Mouse (Mus musculus) spleen, postnatal 4 days (tissue): ENCODE measurements around the gene Olfr721-ps1.

Source experiments
- DNase-seq, 2 experiments: peaks; one replicate each; pipeline ENCODE4 v3.0.0; 2022; ENCODE audit warnings: low spot score in 2 of 2

The Olfr721-ps1 gene

GRCm38 (mm10) chr14:14400998-14401397, at the start of gene Olfr721-ps1:
Gene Olfr721-ps1, plus strand, starts transcription at chr14:14401298.
- DNase-seq: no peak

- DNase-seq: no peak
Observed at GRCm38 (mm10) chr14:14351721-14352590, 49.1 kb upstream of the Olfr721-ps1 start.

- DNase-seq: no peak
Observed at GRCm38 (mm10) chr14:14352606-14353005, 48.5 kb upstream of the Olfr721-ps1 start.

- DNase-seq: no peak
Observed at GRCm38 (mm10) chr14:14353081-14353732, 47.9 kb upstream of the Olfr721-ps1 start.

- no peak for DNase-seq
Observed at GRCm38 (mm10) chr14:14353740-14354510, 47.2 kb upstream of the Olfr721-ps1 start.

- no peak for DNase-seq
Observed at GRCm38 (mm10) chr14:14354511-14355359, 46.4 kb upstream of the Olfr721-ps1 start.

GRCm38 (mm10) chr14:14355360-14355646, 45.8 kb upstream of the Olfr721-ps1 start:
- no peak for DNase-seq

- no peak for DNase-seq
Observed at GRCm38 (mm10) chr14:14395535-14395934, 5.6 kb upstream of the Olfr721-ps1 start.

GRCm38 (mm10) chr14:14436078-14436658, 35.1 kb downstream of the Olfr721-ps1 start:
- no peak for DNase-seq
